Mouse (Mus musculus) MEL (cell line): ENCODE data around the gene Rdh12. TPM values are rescaled to one million over a fixed set of nuclear protein-coding genes. Genes with fewer than 3 reads are reported as not detected.
"Not testable (repeated sequence)": the region's sequence is repeated elsewhere in the genome, so short reads cannot be mapped to it uniquely, and the experiment has no call there.

Source experiments
- DNase-seq: peaks from one replicate; pipeline ENCODE4 v3.0.0; 2011; ENCODE audit warnings: low read depth, low spot score
- H3K27ac ChIP-seq: 2 replicates; pipeline ENCODE4 v1.5.1; 2012; ENCODE audit warnings: low read depth, mild to moderate bottlenecking, control low read depth, low read length, moderate library complexity; ENCODE audit not compliant: control insufficient read depth
- H3K27me3 ChIP-seq, 2 experiments: fragments of 150-350 bp in 1 of 2; sonication (generic) in 1 of 2; 2 replicates each; pipeline ENCODE4 v1.6.1; 2012; ENCODE audit warnings: low read length in 2 of 2, mild to moderate bottlenecking in 2 of 2, improper control_type of control experiment in 1 of 2, moderate library complexity in 1 of 2; ENCODE audit not compliant: insufficient read depth in 2 of 2, control insufficient read depth in 1 of 2
- H3K36me3 ChIP-seq, 2 experiments: 2 replicates each; pipeline ENCODE4 v1.6.1; 2012 to 2014; ENCODE audit warnings: low read length in 2 of 2, improper control_type of control experiment in 1 of 2, inconsistent platforms in 1 of 2, mild to moderate bottlenecking in 1 of 2; ENCODE audit not compliant: insufficient read depth in 2 of 2, control insufficient read depth in 1 of 2
- H3K4me1 ChIP-seq, 2 experiments: fragments of 150-350 bp in 1 of 2; sonication (generic) in 1 of 2; 2 replicates each; pipeline ENCODE4 v1.6.1; 2012; ENCODE audit warnings: low read length in 2 of 2, improper control_type of control experiment in 1 of 2, mild to moderate bottlenecking in 1 of 2; ENCODE audit not compliant: insufficient read depth in 2 of 2, control insufficient read depth in 1 of 2
- H3K4me3 ChIP-seq, 2 experiments: fragments of 150-350 bp in 1 of 2; sonication (generic) in 1 of 2; 2 replicates each; pipeline ENCODE4 v1.5.1; 2012; ENCODE audit warnings: low read depth in 2 of 2, low read length in 2 of 2, mild to moderate bottlenecking in 2 of 2, moderate library complexity in 2 of 2, control low read depth in 1 of 2, improper control_type of control experiment in 1 of 2; ENCODE audit not compliant: control insufficient read depth in 1 of 2, insufficient read depth in 1 of 2
- H3K79me2 ChIP-seq: 2 replicates; pipeline ENCODE4 v1.6.1; 2012; ENCODE audit warnings: mild to moderate bottlenecking, low read length, moderate library complexity; ENCODE audit not compliant: control insufficient read depth, poor library complexity, insufficient read depth
- H3K9ac ChIP-seq: 2 replicates; pipeline ENCODE4 v1.6.1; 2012; ENCODE audit warnings: low read depth, mild to moderate bottlenecking, control low read depth, low read length, moderate library complexity; ENCODE audit not compliant: control insufficient read depth, poor library complexity, severe bottlenecking
- H3K9me3 ChIP-seq: fragments of 150-350 bp; sonication (generic); replicated peaks from 2 replicates; pipeline ENCODE4 v1.6.1; 2012; ENCODE audit warnings: mild to moderate bottlenecking, low read length, improper control_type of control experiment, moderate library complexity; ENCODE audit not compliant: insufficient read depth
- BHLHE40 ChIP-seq: IDR thresholded peaks from 2 replicates; pipeline ENCODE4 v1.6.1; 2012; ENCODE audit warnings: low read depth, mild to moderate bottlenecking, inconsistent platforms, low read length, improper control_type of control experiment, borderline replicate concordance
- E2F4 ChIP-seq: IDR thresholded peaks from 2 replicates; pipeline ENCODE4 v1.6.1; 2011; ENCODE audit warnings: low read depth, low read length, improper control_type of control experiment, borderline replicate concordance
- ELF1 ChIP-seq: IDR thresholded peaks from 2 replicates; pipeline ENCODE4 v1.6.1; 2014; ENCODE audit warnings: low read depth, mild to moderate bottlenecking, inconsistent platforms, low read length, improper control_type of control experiment, moderate library complexity
- EP300 ChIP-seq, 2 experiments: IDR thresholded peaks; 2 replicates each; pipeline ENCODE4 v1.6.1; 2011; ENCODE audit warnings: improper control_type of control experiment in 2 of 2, low read length in 2 of 2, low read depth in 1 of 2, mild to moderate bottlenecking in 1 of 2
- ETS1 ChIP-seq: IDR thresholded peaks from 2 replicates; pipeline ENCODE4 v1.6.1; 2012; ENCODE audit warnings: low read depth, mild to moderate bottlenecking, inconsistent platforms, low read length, improper control_type of control experiment, moderate library complexity
- GABPA ChIP-seq: IDR thresholded peaks from 2 replicates; pipeline ENCODE4 v1.6.1; 2012; ENCODE audit warnings: low read depth, mild to moderate bottlenecking, inconsistent platforms, low read length, improper control_type of control experiment, moderate library complexity
- GATA1 ChIP-seq: IDR thresholded peaks from 2 replicates; pipeline ENCODE4 v1.6.1; 2011; ENCODE audit warnings: low read depth, low read length, improper control_type of control experiment
- HCFC1 ChIP-seq: IDR thresholded peaks from 2 replicates; pipeline ENCODE4 v1.6.1; 2012; ENCODE audit warnings: low read depth, mild to moderate bottlenecking, inconsistent platforms, low read length, improper control_type of control experiment, moderate library complexity
- JUND ChIP-seq: IDR thresholded peaks from 2 replicates; pipeline ENCODE4 v1.6.1; 2011; ENCODE audit warnings: low read depth, mild to moderate bottlenecking, improper control_type of control experiment, low read length
- MAFK ChIP-seq: IDR thresholded peaks from 2 replicates; pipeline ENCODE4 v1.6.1; 2011; ENCODE audit warnings: low read depth, mild to moderate bottlenecking, low read length, improper control_type of control experiment, borderline replicate concordance
- MAZ ChIP-seq: IDR thresholded peaks from 2 replicates; pipeline ENCODE4 v1.6.1; 2012; ENCODE audit warnings: low read depth, mild to moderate bottlenecking, inconsistent platforms, low read length, improper control_type of control experiment
- MEF2A ChIP-seq: IDR thresholded peaks from 2 replicates; pipeline ENCODE4 v1.6.1; 2014; ENCODE audit warnings: low read depth, mild to moderate bottlenecking, inconsistent platforms, low read length, improper control_type of control experiment; ENCODE audit not compliant: poor library complexity, insufficient replicate concordance, severe bottlenecking; ENCODE audit errors: extremely low read depth
- MXI1 ChIP-seq: IDR thresholded peaks from 2 replicates; pipeline ENCODE4 v1.6.1; 2011; ENCODE audit warnings: mild to moderate bottlenecking, low read depth, low read length, improper control_type of control experiment
- MYB ChIP-seq: IDR thresholded peaks from 2 replicates; pipeline ENCODE4 v1.6.1; 2011; ENCODE audit warnings: mild to moderate bottlenecking, low read depth, low read length, improper control_type of control experiment
- MYC ChIP-seq: IDR thresholded peaks from 2 replicates; pipeline ENCODE4 v1.6.1; 2011; ENCODE audit warnings: low read depth, mild to moderate bottlenecking, low read length, improper control_type of control experiment, moderate library complexity
- NELFE ChIP-seq: IDR thresholded peaks from 2 replicates; pipeline ENCODE4 v1.6.1; 2011; ENCODE audit warnings: low read depth, low read length, improper control_type of control experiment
- NRF1 ChIP-seq: IDR thresholded peaks from 2 replicates; pipeline ENCODE4 v1.6.1; 2014; ENCODE audit warnings: low read depth, mild to moderate bottlenecking, inconsistent platforms, low read length, improper control_type of control experiment, moderate library complexity; ENCODE audit not compliant: poor library complexity, insufficient read depth, severe bottlenecking
- RAD21 ChIP-seq: IDR thresholded peaks from 2 replicates; pipeline ENCODE4 v1.6.1; 2011; ENCODE audit warnings: mild to moderate bottlenecking, low read depth, low read length, improper control_type of control experiment
- RCOR1 ChIP-seq: IDR thresholded peaks from 2 replicates; pipeline ENCODE4 v1.6.1; 2012; ENCODE audit warnings: low read depth, mild to moderate bottlenecking, inconsistent platforms, low read length, improper control_type of control experiment
- SIN3A ChIP-seq: IDR thresholded peaks from 2 replicates; pipeline ENCODE4 v1.6.1; 2012; ENCODE audit warnings: low read length, improper control_type of control experiment, inconsistent platforms
- TCF12 ChIP-seq: IDR thresholded peaks from 2 replicates; pipeline ENCODE4 v1.6.1; 2014; ENCODE audit warnings: low read depth, mild to moderate bottlenecking, inconsistent platforms, low read length, improper control_type of control experiment, moderate library complexity
- USF2 ChIP-seq, 2 experiments: IDR thresholded peaks; 2 replicates each; pipeline ENCODE4 v1.6.1; 2011 to 2012; ENCODE audit warnings: improper control_type of control experiment in 2 of 2, low read length in 2 of 2, borderline replicate concordance in 1 of 2, inconsistent platforms in 1 of 2, low read depth in 1 of 2, mild to moderate bottlenecking in 1 of 2; ENCODE audit not compliant: insufficient read depth in 1 of 2
- ZKSCAN1 ChIP-seq: IDR thresholded peaks from 2 replicates; pipeline ENCODE4 v1.6.1; 2012; ENCODE audit warnings: low read depth, mild to moderate bottlenecking, inconsistent platforms, low read length, improper control_type of control experiment, moderate library complexity
- polyA plus RNA-seq, 2 experiments: library from polyadenylated mRNA; stranded (reverse) in 1 of 2; unstranded in 1 of 2; fragments of >175 nt in 1 of 2; fragments of >200 nt in 1 of 2; gene quantifications; 2 replicates each; pipeline versions ENCODE4 v1.2.1 to v1.2.4; 2012; ENCODE audit warnings: low replicate concordance in 2 of 2, low read depth in 1 of 2; ENCODE audit not compliant: insufficient read length in 2 of 2, insufficient read depth in 1 of 2, missing spikeins in 1 of 2
- total RNA-seq: library from RNA; depleted of rRNA; stranded (reverse); fragments of 300-350 nt; gene quantifications from 2 replicates; pipeline ENCODE4 v1.2.3, GENCODE M21; 2012

Rdh12 gene
- total and polyA plus RNA-seq, 3 experiments: 0.15 to 0.35 TPM; not detected in 1

GRCm38 (mm10) chr12:79175998-79176397 lies 32.7 kb upstream of the Rdh12 start:
- H3K36me3 ChIP-seq: peaks cover 0 to 14% of the 10 kb centered on the region in 2 experiments

GRCm38 (mm10) chr12:79185160-79185559 lies 23.6 kb upstream of the Rdh12 start:
- DNase-seq, H3K4me1 ChIP-seq, H3K27ac ChIP-seq, H3K9me3 ChIP-seq, H3K4me3 ChIP-seq, H3K27me3 ChIP-seq, H3K79me2 ChIP-seq, H3K9ac ChIP-seq: not testable (repeated sequence)
- peaks cover 4 to 15% of the 10 kb centered on the region in 2 experiments for H3K36me3 ChIP-seq
- TF ChIP-seq TCF12: peak; percentile 58; the same call in 1 of the 2 replicates
- peak; percentile 35; the same call in 1 of the 2 replicates for TF ChIP-seq GATA1

More at GRCm38 (mm10) chr12:79175998-79176397, 32.7 kb upstream of the Rdh12 start:
- no peak for TF ChIP-seq MYC
- TF ChIP-seq NELFE: no peak
- no peak for TF ChIP-seq ETS1
- no peak for TF ChIP-seq MXI1
- no peak for TF ChIP-seq MEF2A
- no peak for TF ChIP-seq E2F4
- no peak for TF ChIP-seq MYB
- no peak overlapping the region for H3K4me3 ChIP-seq
- no peaks in the 10 kb centered on the region for H3K27me3 ChIP-seq
- peaks cover 9 to 10% of the 10 kb centered on the region in 2 experiments for H3K4me1 ChIP-seq
- DNase-seq: no peak
- H3K9ac ChIP-seq: no peak overlapping the region
- no peak overlapping the region for H3K27ac ChIP-seq
- H3K9me3 ChIP-seq: no peaks in the 10 kb centered on the region
- H3K79me2 ChIP-seq: peaks cover 12% of the 10 kb centered on the region; the same call in 1 of the 2 replicates

DNA sequence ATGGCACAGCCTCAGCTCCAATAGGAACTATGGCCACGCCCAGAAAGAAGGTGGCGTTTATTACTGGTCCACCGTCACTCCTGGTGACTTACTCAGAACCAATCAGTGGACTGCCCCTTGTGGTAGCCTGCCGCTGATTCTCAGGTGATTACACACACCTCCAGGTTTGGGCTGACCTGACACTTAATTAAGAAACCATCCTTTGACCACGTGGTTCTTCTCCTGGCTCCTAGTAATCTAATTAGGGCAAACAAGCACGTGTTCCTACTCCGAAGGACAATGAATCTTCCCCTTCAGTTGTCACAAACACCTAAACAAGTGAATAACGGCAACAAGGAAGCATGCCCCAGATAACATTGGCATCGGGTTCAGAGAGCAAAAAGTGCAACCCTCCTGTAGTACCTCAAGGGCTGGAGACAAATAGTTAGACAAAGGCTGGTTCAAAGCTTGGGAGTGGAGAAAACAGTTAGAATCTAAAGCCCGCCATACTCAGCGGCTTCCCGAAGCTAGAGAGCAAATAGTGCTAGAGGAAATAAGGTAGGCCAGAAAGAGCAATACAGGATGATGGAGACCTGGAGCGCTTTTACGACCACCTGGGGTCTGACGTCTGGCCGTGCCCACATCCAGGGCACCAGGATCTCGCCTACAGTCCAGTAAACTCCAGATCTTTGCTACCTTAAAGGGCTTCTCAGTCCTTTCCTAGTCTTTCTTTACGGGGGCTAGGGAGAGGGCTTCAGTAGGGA lies 17.6 kb upstream of the Rdh12 start:
- peak; percentile 94 for DNase-seq
- H3K27me3 ChIP-seq: no peaks in the 10 kb centered on the region
- no peak for TF ChIP-seq NRF1
- no peak for TF ChIP-seq HCFC1
- no peak for TF ChIP-seq JUND
- TF ChIP-seq EP300 (IDR thresholded peaks at IDR 0.05; ENCODE audit: low read depth in 1 of 2, low read length in 2 of 2): peak in 1 of 2 experiments; percentile 12; a peak in 1 of 4 replicates
- peak; percentile 45; the same call in 1 of the 2 replicates for TF ChIP-seq ELF1
- TF ChIP-seq E2F4: no peak
- TF ChIP-seq RAD21: no peak
- TF ChIP-seq BHLHE40: no peak; the same call in 1 of the 2 replicates
- no peak for TF ChIP-seq GABPA
- TF ChIP-seq MYB: peak; percentile 39
- no peak for TF ChIP-seq ZKSCAN1
- TF ChIP-seq RCOR1: no peak
- no peak for TF ChIP-seq MAFK
- TF ChIP-seq MAZ: no peak
- TF ChIP-seq SIN3A: peak; percentile 93
- TF ChIP-seq USF2 (IDR thresholded peaks at IDR 0.05; ENCODE audit: borderline replicate concordance in 1 of 2, insufficient read depth in 1 of 2, low read depth in 1 of 2, low read length in 2 of 2): 0 out of 4 replicates have a peak, but pooled peaks of 1 of the 2 experiments have one; percentile 36

More for the DNA sequence above, 17.6 kb upstream of the Rdh12 start:
- H3K4me1 ChIP-seq: peaks cover 0 to 9% of the 10 kb centered on the region in 2 experiments; a peak in 3 of 4 replicates
- H3K36me3 ChIP-seq: peaks cover 6 to 8% of the 10 kb centered on the region in 2 experiments
- peak overlapping the region; percentile 14 for H3K27ac ChIP-seq
- no peaks in the 10 kb centered on the region for H3K9me3 ChIP-seq
- peak overlapping the region; percentile 66 for H3K9ac ChIP-seq
- no peaks in the 10 kb centered on the region; the same call in 1 of the 2 replicates for H3K79me2 ChIP-seq
- peak overlapping the region; percentile 73 to 97 for H3K4me3 ChIP-seq
